In the genomic region with DNA sequence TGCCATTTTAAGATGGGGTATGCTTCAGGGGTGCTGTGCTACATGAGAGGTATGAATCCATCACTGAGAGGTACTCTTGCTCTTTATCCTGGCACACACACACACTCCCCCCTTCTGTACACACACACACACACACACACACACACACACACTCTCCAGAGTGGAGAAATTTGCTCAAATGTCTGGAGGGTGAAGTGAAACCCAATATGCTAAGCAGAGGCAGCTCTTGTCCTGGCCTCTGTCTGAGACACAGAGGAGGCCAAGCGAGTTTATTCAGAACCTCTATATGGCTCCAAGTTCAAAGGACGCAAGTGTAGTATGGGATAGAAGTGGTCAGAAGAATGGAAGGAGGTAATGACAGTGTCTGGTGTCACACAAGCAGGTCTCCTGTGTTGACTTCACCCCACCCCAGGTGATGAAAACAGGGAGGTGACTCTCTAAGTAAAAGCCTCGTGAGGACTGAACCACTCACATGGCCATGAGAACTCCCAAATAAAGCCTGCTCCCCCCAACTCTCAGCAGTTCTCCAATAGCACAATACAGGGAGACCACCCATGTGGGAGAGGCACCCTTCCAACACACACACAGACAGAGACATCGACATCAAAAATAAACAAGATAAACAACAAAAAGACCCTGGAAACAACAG, we compare ENCODE assay signal across 20 mouse cellular contexts.
DNase-seq lines count a peak whose midpoint lies in the region; ATAC-seq and TF ChIP-seq lines count a peak whose summit lies in the region.
"Had no signal": no experiment of that assay in that cellular context is flagged by ENCODE, and none has a peak within 500 bp of the region (broad histone marks: within the 10 kb centered on the region; RNA-seq: fewer than 3 reads in every experiment).

No protein-coding gene starts in this region.

- intact Hi-C loops in gastrocnemius, postnatal 14 days (cut with DNase I; ENCODE audit: low total_unique reads): loop anchor here (10.0 kb wide), 1 partner anchor 49 kb away; no protein-coding TSS in a partner anchor

- H3K4me1 ChIP-seq in lung, postnatal 0 days (ENCODE audit: insufficient read depth, low read depth, low read length): no peaks in the 10 kb centered on the region
- H3K4me1 ChIP-seq in liver, embryonic 12.5 days: peaks cover 39% of the 10 kb centered on the region
- H3K4me1 ChIP-seq in small intestine, adult 2 months (ENCODE audit: control insufficient read depth, insufficient read depth, insufficient read length, low read length): peaks cover 28% of the 10 kb centered on the region; the same call in 1 of the 2 replicates
- H3K4me1 ChIP-seq: stomach, embryonic 15.5 days had no signal

- TF ChIP-seq POLR2A in small intestine, adult 2 months (IDR thresholded peaks at IDR 0.05; ENCODE audit: low read depth, low read length): no peak

- H3K27ac ChIP-seq in lung, postnatal 0 days (ENCODE audit: low read length): no peak overlapping the region
- H3K27ac ChIP-seq in liver, embryonic 12.5 days: peak overlapping the region; percentile 32
- peak overlapping the region; percentile 79 for H3K27ac ChIP-seq in small intestine, adult 2 months (ENCODE audit: insufficient read depth, low read depth, low read length)
- H3K27ac ChIP-seq: hindbrain, embryonic 14.5 days; kidney, postnatal 0 days; limb, embryonic 13.5 days; stomach, embryonic 15.5 days had no signal

- no peak overlapping the region for H3K4me2 ChIP-seq in lung, postnatal 0 days (replicated peaks; ENCODE audit: low read depth, low read length)
- peak overlapping the region; percentile 75 for H3K4me2 ChIP-seq in liver, embryonic 12.5 days
- H3K4me2 ChIP-seq: heart, embryonic 11.5 days; hindbrain, embryonic 14.5 days; limb, embryonic 13.5 days; stomach, embryonic 15.5 days had no signal

- no peaks in the 10 kb centered on the region for H3K9me3 ChIP-seq in lung, postnatal 0 days (ENCODE audit: low read length)
- no peaks in the 10 kb centered on the region for H3K9me3 ChIP-seq in liver, embryonic 12.5 days (replicated peaks)
- H3K9me3 ChIP-seq: G1E; limb, embryonic 13.5 days; stomach, embryonic 15.5 days had no signal

- no peaks in the 10 kb centered on the region for H3K36me3 ChIP-seq in lung, postnatal 0 days (ENCODE audit: insufficient read depth, low read length)
- H3K36me3 ChIP-seq in liver, embryonic 12.5 days: peaks cover 22% of the 10 kb centered on the region
- peaks cover 12% of the 10 kb centered on the region for H3K36me3 ChIP-seq in small intestine, adult 2 months (ENCODE audit: control insufficient read depth, insufficient read depth, low read length)
- H3K36me3 ChIP-seq: limb, embryonic 13.5 days; stomach, embryonic 15.5 days had no signal

- H3K9ac ChIP-seq in lung, postnatal 0 days (replicated peaks; ENCODE audit: low read depth): no peak overlapping the region
- no peak overlapping the region for H3K9ac ChIP-seq in liver, embryonic 12.5 days
- H3K9ac ChIP-seq: hindbrain, embryonic 14.5 days; limb, embryonic 13.5 days; stomach, embryonic 15.5 days had no signal

- H3K27me3 ChIP-seq in lung, postnatal 0 days (replicated peaks; ENCODE audit: insufficient read depth, low read length): no peaks in the 10 kb centered on the region
- H3K27me3 ChIP-seq in liver, embryonic 12.5 days (replicated peaks): no peaks in the 10 kb centered on the region
- H3K27me3 ChIP-seq in small intestine, adult 2 months (ENCODE audit: control insufficient read depth, insufficient read depth, low read length): no peaks in the 10 kb centered on the region
- H3K27me3 ChIP-seq: limb, embryonic 13.5 days; stomach, embryonic 15.5 days had no signal

- 71% methylated on average over 4 of the region's 4 CpGs for WGBS in lung, postnatal 0 days
- WGBS in liver, embryonic 12.5 days (ENCODE audit: insufficient replicate concordance): 58% methylated on average over 4 of the region's 4 CpGs
- WGBS in small intestine, adult 2 months: 55% methylated on average over 4 of the region's 4 CpGs

- no peak overlapping the region for H3K4me3 ChIP-seq in lung, postnatal 0 days (ENCODE audit: low read depth, low read length)
- no peak overlapping the region for H3K4me3 ChIP-seq in liver, embryonic 12.5 days
- no peak overlapping the region for H3K4me3 ChIP-seq in small intestine, adult 2 months (ENCODE audit: low read depth, low read length)
- H3K4me3 ChIP-seq: limb, embryonic 13.5 days; stomach, embryonic 15.5 days had no signal

- TF ChIP-seq CTCF in lung, postnatal 0 days (IDR thresholded peaks at IDR 0.05): no peak
- no peak for TF ChIP-seq CTCF in small intestine, adult 2 months (IDR thresholded peaks at IDR 0.05; ENCODE audit: extremely low read depth, insufficient read length, insufficient replicate concordance, low read depth, low read length)

- no peak for TF ChIP-seq EP300 in lung, postnatal 0 days (IDR thresholded peaks at IDR 0.05)

- no peak for DNase-seq in lung, postnatal 0 days (ENCODE audit: low spot score)
- DNase-seq in lung, adult 18-20 months: no peak
- DNase-seq in NIH3T3 (ENCODE audit: low read depth): peak; percentile 35
- no peak for DNase-seq in gastrocnemius, postnatal 14 days
- DNase-seq: adrenal gland, adult 2 months; cerebellum, adult 11-12 months; gastrocnemius, postnatal 10 days; lung, postnatal 10 days; right cerebral cortex, postnatal 4 days had no signal

- ATAC-seq in lung, postnatal 0 days: peak; percentile 17; the same call in 1 of the 2 replicates
- ATAC-seq in liver, embryonic 12.5 days: no peak
- ATAC-seq in granulocyte monocyte progenitor cell, adult 5-6 weeks (replicated peaks; ENCODE audit: poor library complexity, severe bottlenecking): no peak
- ATAC-seq: forebrain, embryonic 16.5 days; intestine, postnatal 0 days had no signal
